Mouse (Mus musculus) megakaryocyte, embryonic 14.5 days (primary cell): ENCODE data around the gene Hdx.

Experiments used
- FLI1 ChIP-seq: IDR thresholded peaks from 2 replicates; pipeline ENCODE4 v1.6.1; 2012; ENCODE audit warnings: low read length, inconsistent platforms, mixed read lengths
- GATA1 ChIP-seq: IDR thresholded peaks from 3 replicates; pipeline ENCODE4 v1.6.1; 2012; ENCODE audit warnings: mixed read lengths, low read length, inconsistent platforms, borderline replicate concordance

GRCm38 (mm10) chrX:111644945-111645344, 51.9 kb downstream of the Hdx start:
- TF ChIP-seq GATA1 (no peak), FLI1 (no peak)
